Mouse (Mus musculus) forebrain, embryonic 13.5 days (tissue): ENCODE results near the gene Clnk. TPM values are rescaled to one million over a fixed set of nuclear protein-coding genes. Genes with fewer than 3 reads are reported as not detected.

ENCODE experiments used
- ATAC-seq: fragments of 200-750 bp; cut with Nextera tagmentation; 2 replicates; pipeline ENCODE4 v1.8.0; 2017
- H3K27ac ChIP-seq: fragments of 300-500 bp; sonication (generic); 2 replicates; pipeline ENCODE4 v1.5.1; 2015; ENCODE audit warnings: inconsistent platforms, mild to moderate bottlenecking, moderate library complexity
- H3K27me3 ChIP-seq: fragments of 300-500 bp; sonication (generic); 2 replicates; pipeline ENCODE4 v1.6.1; 2015; ENCODE audit warnings: mild to moderate bottlenecking, inconsistent platforms
- H3K36me3 ChIP-seq: fragments of 300-500 bp; sonication (generic); 2 replicates; pipeline ENCODE4 v1.6.1; 2015; ENCODE audit warnings: mild to moderate bottlenecking, inconsistent platforms; ENCODE audit not compliant: poor library complexity, severe bottlenecking
- H3K4me1 ChIP-seq: fragments of 300-500 bp; sonication (generic); 2 replicates; pipeline ENCODE4 v1.6.1; 2015; ENCODE audit warnings: inconsistent platforms
- H3K4me2 ChIP-seq: fragments of 300-500 bp; sonication (generic); 2 replicates; pipeline ENCODE4 v1.6.1; 2015; ENCODE audit warnings: inconsistent platforms, mild to moderate bottlenecking, moderate library complexity
- H3K4me3 ChIP-seq: fragments of 300-500 bp; sonication (generic); 2 replicates; pipeline ENCODE4 v1.5.1; 2015; ENCODE audit warnings: mild to moderate bottlenecking, inconsistent platforms
- H3K9ac ChIP-seq: fragments of 300-500 bp; sonication (generic); 2 replicates; pipeline ENCODE4 v1.6.1; 2015; ENCODE audit warnings: mild to moderate bottlenecking, inconsistent platforms
- H3K9me3 ChIP-seq: fragments of 300-500 bp; sonication (generic); replicated peaks from 2 replicates; pipeline ENCODE4 v1.6.1; 2016; ENCODE audit warnings: inconsistent platforms
- WGBS: fragments of 180-500 bp; shearing (Covaris S2); methylation state at CpG from one replicate; pipeline ENCODE4 v1.1.7; 2015; 5-methylcytosine and 5-hydroxymethylcytosine counted together
- polyA plus RNA-seq: library from polyadenylated mRNA; unstranded; fragments of >200 nt; fragmentation: Nextera tagmentation; extraction: Ambion mirVana; gene quantifications from 2 replicates; pipeline ENCODE4 v1.2.1, GENCODE M21; 2015

Clnk gene
- polyA plus RNA-seq, 1 experiment from 2014 or later = 0.22 TPM

DNA sequence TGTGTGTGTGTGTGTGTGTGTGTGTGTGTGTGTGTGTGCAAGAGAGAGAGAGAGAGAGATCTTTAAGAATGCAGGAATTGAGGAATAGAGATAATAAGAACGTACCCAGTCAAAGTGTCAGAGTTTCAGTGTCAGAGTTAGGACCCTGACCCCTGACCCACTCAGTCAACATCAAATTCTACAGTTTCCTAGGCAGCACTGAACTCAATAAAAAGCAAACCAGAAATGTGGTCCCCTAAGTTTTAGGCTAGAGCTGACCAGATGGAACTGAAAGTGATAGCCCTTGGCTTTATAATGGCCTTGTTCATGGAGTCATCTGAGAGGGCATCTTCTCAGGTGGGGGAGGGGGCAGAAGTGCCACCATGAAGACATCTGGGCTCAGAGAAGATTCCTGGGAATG, 1.7 kb downstream of the Clnk start:
- no peak overlapping the region for H3K9ac ChIP-seq
- no peak overlapping the region for H3K27ac ChIP-seq
- no peaks in the 10 kb centered on the region for H3K9me3 ChIP-seq
- H3K36me3 ChIP-seq = no peaks in the 10 kb centered on the region
- ATAC-seq = no peak
- peaks cover 4% of the 10 kb centered on the region for H3K4me1 ChIP-seq
- H3K27me3 ChIP-seq = no peaks in the 10 kb centered on the region
- H3K4me2 ChIP-seq = no peak overlapping the region
- no peak overlapping the region for H3K4me3 ChIP-seq
- 56% methylated on average over 1 of the region's 1 CpGs for WGBS

DNA sequence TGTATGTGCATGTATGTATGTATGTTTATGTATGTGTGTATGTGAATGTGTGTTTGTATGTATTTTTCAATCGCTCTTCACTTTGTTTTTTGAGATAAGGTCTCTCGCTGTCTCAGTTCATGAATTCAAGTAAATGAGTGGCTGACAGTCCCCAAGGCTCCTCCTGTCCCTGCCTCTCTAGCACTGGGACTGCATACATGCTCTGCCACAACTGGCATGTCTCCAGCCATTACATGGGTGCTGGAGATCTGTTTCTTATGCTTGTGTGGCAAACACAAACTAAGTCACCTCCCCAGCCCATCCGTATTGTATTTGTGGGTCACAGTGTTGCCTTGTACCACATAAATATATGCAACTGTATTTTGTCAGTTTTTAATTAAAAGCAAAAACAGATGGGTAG, 3.7 kb downstream of the Clnk start:
- Histone ChIP-seq H3K4me2 (no peak overlapping the region), H3K9me3 (no peaks in the 10 kb centered on the region), H3K27ac (no peak overlapping the region), H3K4me1 (peaks cover 3% of the 10 kb centered on the region; the same call in 1 of the 2 replicates), H3K4me3 (no peak overlapping the region), H3K9ac (no peak overlapping the region), H3K36me3 (no peaks in the 10 kb centered on the region), H3K27me3 (no peaks in the 10 kb centered on the region)
- ATAC-seq = no peak
- WGBS = 92% methylated on average over 3 of the region's 3 CpGs

DNA sequence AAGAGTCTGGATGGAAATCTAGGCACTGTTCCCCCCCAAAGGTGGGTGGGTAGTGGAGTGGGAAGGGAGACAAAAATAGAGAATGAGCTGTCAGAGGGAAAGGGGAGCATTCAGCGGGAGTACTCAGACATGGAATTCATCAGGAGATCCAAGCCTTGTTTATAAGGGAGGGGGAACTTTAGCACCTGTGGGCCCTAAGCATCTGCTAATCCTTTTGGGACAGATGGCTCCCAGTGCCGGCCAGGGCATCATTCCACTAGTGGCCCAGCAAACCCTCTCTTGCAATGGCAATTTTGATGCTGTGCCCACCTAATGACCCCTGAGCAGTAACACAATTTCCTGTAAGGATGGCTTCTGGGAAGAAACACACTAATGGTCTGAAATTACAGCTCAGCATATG, 5.0 kb downstream of the Clnk start:
- Histone ChIP-seq H3K4me3 (no peak overlapping the region), H3K4me2 (no peak overlapping the region), H3K27ac (no peak overlapping the region), H3K9me3 (no peaks in the 10 kb centered on the region), H3K27me3 (no peaks in the 10 kb centered on the region), H3K4me1 (peaks cover 3% of the 10 kb centered on the region; the same call in 1 of the 2 replicates), H3K36me3 (no peaks in the 10 kb centered on the region), H3K9ac (no peak overlapping the region)
- 62% methylated on average over 2 of the region's 2 CpGs for WGBS
- ATAC-seq = 0 out of 2 replicates have a peak, but pooled peaks have one; percentile 14

DNA sequence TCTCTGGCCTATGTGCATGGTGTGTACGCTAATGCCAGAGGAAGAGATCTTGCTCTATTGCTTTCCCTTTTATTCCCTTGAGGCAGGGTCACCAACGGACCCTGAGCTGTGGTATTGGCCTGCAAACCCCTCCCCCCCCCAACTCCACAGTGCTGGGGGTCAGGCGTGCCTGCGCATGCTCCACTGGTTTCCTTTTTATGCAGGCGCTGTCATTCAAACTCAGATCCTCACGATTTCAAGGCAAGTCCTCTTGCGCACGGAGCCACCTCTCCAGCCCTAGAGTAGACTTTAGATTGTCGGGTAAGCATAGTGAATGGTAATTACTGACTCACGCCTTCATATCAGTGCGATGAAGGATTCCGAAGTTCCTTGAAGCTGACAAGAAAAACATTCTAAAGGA, 6.1 kb downstream of the Clnk start:
- H3K4me3 ChIP-seq = no peak overlapping the region
- H3K27me3 ChIP-seq = no peaks in the 10 kb centered on the region
- no peak overlapping the region for H3K9ac ChIP-seq
- H3K4me2 ChIP-seq = no peak overlapping the region
- no peaks in the 10 kb centered on the region for H3K36me3 ChIP-seq
- 54% methylated on average over 12 of the region's 12 CpGs for WGBS
- no peak overlapping the region for H3K27ac ChIP-seq
- ATAC-seq = no peak
- no peaks in the 10 kb centered on the region for H3K9me3 ChIP-seq
- H3K4me1 ChIP-seq = peaks cover 2% of the 10 kb centered on the region; the same call in 1 of the 2 replicates

DNA sequence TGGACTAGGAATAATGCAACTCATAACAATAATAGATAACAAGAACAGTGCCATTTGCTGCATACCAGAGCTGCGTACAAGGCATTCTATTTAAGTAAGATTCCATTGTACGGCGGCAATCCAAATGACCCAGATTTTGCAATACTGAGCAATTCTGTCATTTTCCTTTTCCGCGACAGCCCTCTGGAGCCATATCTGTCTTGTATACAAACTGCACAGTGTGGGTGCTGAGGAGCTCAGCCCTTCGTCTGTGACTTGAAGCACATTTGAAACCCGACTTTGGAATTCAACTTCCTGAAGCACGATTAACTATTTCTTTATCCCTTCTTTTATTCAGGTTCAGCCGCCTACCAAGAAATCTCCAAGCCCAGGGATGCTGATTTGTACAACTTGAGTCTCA, 6.6 kb downstream of the Clnk start:
- Histone ChIP-seq H3K9ac (no peak overlapping the region), H3K9me3 (no peaks in the 10 kb centered on the region), H3K4me2 (no peak overlapping the region), H3K4me3 (no peak overlapping the region), H3K36me3 (no peaks in the 10 kb centered on the region), H3K4me1 (no peaks in the 10 kb centered on the region), H3K27ac (no peak overlapping the region), H3K27me3 (no peaks in the 10 kb centered on the region)
- ATAC-seq = no peak
- 74% methylated on average over 9 of the region's 9 CpGs for WGBS

DNA sequence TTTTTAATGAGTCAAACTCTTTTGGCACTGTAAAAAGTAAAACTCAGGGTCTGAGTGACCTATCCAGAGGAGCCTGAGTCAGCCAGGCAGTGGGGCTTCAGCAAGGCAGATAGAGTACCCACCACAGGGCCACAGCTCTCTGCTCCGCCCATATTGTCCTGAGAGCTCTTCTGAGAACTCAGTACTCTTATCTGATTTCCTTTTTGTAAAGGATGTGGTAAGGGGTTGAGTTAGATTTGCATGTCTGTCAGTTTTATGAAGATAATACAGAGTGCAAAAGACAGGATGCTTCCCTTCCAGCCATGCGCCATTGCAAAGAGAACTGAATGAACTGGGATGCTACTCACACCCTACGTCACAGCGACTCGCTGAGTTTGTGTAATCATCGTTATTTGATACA, 12.0 kb downstream of the Clnk start:
- Histone ChIP-seq H3K27ac (no peak overlapping the region), H3K4me3 (no peak overlapping the region), H3K36me3 (no peaks in the 10 kb centered on the region), H3K4me1 (peaks cover 8% of the 10 kb centered on the region; the same call in 1 of the 2 replicates), H3K4me2 (no peak overlapping the region), H3K9ac (no peak overlapping the region), H3K27me3 (no peaks in the 10 kb centered on the region), H3K9me3 (no peaks in the 10 kb centered on the region)
- no peak for ATAC-seq
- 90% methylated on average over 6 of the region's 6 CpGs for WGBS

DNA sequence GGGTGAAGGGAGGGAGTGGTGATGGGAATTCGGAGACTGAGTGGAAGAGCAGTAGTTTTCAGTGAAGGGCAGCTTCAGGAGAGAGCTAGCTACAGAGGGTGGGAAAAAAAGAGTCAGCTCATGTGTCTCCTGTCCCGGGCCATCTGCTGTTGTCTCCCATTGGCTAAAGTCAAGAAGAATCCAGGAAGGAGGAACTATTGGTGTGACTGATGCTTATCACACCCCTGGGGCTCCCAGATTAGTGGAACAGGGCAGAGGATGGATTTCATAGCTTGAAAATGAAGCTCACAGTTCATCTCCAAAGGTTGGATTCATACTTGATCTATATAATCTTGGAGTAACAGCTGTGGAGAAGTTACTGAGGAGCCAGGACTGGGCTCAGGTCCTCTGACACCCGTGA, 13.6 kb downstream of the Clnk start:
- H3K27ac ChIP-seq = no peak overlapping the region
- H3K4me3 ChIP-seq = no peak overlapping the region
- no peak overlapping the region for H3K4me2 ChIP-seq
- no peaks in the 10 kb centered on the region for H3K36me3 ChIP-seq
- 85% methylated on average over 3 of the region's 3 CpGs for WGBS
- H3K9me3 ChIP-seq = no peaks in the 10 kb centered on the region
- ATAC-seq = no peak
- H3K4me1 ChIP-seq = peaks cover 8% of the 10 kb centered on the region; the same call in 1 of the 2 replicates
- H3K9ac ChIP-seq = no peak overlapping the region
- H3K27me3 ChIP-seq = no peaks in the 10 kb centered on the region

DNA sequence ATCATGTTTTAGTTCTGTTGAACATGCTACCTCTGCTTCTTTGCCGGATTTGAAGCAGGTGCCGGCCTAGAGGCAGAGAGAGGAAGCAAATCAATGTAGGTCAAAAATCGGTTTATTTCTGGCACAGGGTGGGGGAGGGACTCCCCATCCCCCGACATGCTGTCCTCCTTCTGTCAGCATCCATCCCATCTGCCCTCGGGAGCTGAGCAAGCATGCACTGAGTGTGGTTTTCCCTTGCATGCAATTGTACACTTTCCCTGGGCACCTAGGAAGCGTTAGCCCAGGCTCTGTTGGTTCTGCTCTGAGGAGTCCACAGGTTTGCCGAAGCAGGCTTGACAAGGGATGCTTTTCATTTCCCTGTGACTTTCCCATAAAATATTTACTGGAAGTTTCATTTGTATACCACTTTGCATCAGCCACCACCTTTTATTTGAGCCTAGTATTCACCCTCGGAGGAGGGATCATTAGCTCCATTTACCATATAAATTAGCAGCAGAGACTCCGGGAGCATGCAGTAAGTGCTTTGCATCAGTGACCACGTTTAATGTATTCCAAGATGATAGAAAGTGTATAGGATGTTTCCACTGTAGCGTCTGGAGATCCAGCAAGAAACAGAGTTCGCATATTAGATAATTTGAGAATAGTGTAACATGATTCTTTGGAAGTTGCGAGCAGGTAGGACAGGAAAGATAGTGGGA, 14.2 kb downstream of the Clnk start:
- ATAC-seq = peak; percentile 36; the same call in 1 of the 2 replicates
- WGBS = 68% methylated on average over 13 of the region's 13 CpGs

DNA sequence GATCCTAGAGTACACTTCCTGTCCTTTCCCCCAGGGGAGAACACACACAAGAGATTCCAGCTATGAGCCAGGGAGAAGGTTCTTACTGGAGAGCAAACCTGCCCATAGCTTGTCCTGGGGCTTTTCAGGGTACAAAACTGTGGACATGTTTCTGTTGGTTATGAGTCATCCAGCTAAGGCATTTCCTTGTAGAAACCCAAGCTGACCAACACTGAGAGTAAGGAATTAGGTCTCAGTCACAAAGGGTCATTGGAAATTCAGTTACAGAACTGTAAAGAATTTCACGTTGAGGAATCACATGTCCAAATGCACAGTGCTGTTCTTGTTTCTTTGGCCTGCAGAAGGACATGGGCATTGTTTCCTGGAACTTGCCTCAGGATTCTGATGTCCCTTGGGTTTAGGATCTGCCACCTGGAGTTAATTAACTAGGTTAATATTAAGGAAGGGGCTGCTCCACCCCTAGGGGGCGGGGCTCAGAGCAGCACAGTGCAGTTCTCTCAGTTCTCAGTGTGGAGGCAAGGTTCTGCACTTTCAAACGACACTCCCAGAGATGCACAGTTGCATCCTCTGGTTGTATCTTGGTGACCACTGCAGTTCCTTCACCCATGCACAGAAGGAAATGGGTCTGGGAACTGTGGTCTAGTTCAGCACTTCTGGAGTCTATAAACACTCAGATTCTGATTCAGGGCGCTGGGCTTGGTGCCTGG, 18.4 kb downstream of the Clnk start:
- no peak overlapping the region for H3K4me3 ChIP-seq
- H3K9me3 ChIP-seq = no peaks in the 10 kb centered on the region
- H3K36me3 ChIP-seq = no peaks in the 10 kb centered on the region
- no peak for ATAC-seq
- peaks cover 8% of the 10 kb centered on the region; the same call in 1 of the 2 replicates for H3K4me1 ChIP-seq
- no peaks in the 10 kb centered on the region for H3K27me3 ChIP-seq
- H3K4me2 ChIP-seq = no peak overlapping the region
- 58% methylated on average over 4 of the region's 4 CpGs for WGBS
- no peak overlapping the region for H3K9ac ChIP-seq
- H3K27ac ChIP-seq = no peak overlapping the region

More for the DNA sequence above, 14.2 kb downstream of the Clnk start:
- Histone ChIP-seq H3K9ac (no peak overlapping the region), H3K27me3 (no peaks in the 10 kb centered on the region), H3K9me3 (no peaks in the 10 kb centered on the region), H3K27ac (no peak overlapping the region), H3K36me3 (no peaks in the 10 kb centered on the region), H3K4me1 (peaks cover 8% of the 10 kb centered on the region; the same call in 1 of the 2 replicates), H3K4me3 (no peak overlapping the region), H3K4me2 (no peak overlapping the region)

DNA sequence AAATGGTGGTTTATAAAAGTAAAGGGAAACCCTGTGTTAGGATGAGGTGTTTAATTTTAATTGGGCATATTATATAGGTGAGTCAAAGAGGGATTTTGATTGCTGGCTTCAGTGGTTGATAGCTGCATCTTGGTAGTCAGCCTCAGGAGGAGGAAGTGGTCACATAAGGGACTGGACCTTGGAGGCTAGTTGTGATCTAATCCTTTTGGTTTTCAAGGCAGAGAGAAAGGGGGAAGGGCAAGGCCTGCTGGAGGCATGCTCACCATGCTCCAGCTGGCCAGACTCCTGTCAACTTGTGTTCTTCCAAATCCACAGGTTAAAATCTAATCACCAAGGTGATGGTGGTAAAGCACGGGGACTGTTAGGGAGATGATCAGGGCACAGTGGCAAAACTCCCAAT, 19.0 kb downstream of the Clnk start:
- 96% methylated on average over 1 of the region's 1 CpGs for WGBS

DNA sequence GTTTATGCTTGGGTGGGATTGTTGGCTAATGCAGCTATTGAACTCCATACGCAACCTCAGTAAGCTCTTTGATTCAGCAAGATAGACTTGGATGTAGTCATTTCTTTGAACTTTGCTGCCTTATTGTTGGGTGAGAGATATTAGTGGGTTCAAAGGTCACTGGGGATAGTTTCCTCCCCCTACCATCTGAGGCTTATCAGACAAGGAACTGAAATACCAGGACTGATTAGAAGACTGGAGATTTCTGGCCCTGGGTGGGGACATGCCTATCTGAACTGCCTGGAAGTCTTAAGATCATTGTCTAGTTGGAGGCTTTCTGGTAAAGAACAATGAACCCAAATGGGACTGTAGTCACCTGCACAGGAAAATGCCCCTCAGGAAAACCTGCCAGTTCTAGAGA, 26.4 kb downstream of the Clnk start:
- H3K27me3 ChIP-seq = no peaks in the 10 kb centered on the region
- no peak for ATAC-seq
- no peaks in the 10 kb centered on the region for H3K4me1 ChIP-seq
- H3K4me2 ChIP-seq = no peak overlapping the region
- no peak overlapping the region for H3K27ac ChIP-seq
- no peaks in the 10 kb centered on the region for H3K36me3 ChIP-seq
- H3K9ac ChIP-seq = no peak overlapping the region
- WGBS = 76% methylated on average over 1 of the region's 1 CpGs
- no peak overlapping the region for H3K4me3 ChIP-seq
- no peaks in the 10 kb centered on the region for H3K9me3 ChIP-seq

More for the DNA sequence above, 19.0 kb downstream of the Clnk start:
- Histone ChIP-seq H3K36me3 (no peaks in the 10 kb centered on the region), H3K4me2 (no peak overlapping the region), H3K4me1 (peaks cover 6% of the 10 kb centered on the region; the same call in 1 of the 2 replicates), H3K9ac (no peak overlapping the region), H3K27me3 (no peaks in the 10 kb centered on the region), H3K9me3 (no peaks in the 10 kb centered on the region), H3K4me3 (no peak overlapping the region), H3K27ac (no peak overlapping the region)
- no peak for ATAC-seq

DNA sequence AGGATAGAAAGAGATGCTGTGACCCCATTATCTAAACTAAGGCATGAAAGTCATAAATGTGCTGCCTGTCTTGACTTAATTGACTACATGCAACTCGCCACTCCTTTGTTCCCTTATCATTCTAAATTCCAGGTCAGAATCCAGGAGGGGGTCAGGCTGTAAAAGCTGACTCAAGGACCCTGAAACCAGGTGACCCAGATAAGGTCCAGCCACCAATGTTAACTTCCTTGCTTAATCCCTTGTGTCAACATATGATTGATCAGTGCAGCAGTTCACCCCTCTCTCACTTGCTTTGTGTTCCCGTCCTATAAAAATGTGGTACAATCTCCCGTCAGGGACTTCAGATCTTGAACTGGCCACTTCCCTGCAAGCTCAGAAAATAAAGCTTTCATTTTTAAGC, 31.1 kb downstream of the Clnk start:
- Histone ChIP-seq H3K9ac (no peak overlapping the region), H3K27me3 (no peaks in the 10 kb centered on the region), H3K4me1 (no peaks in the 10 kb centered on the region), H3K4me2 (no peak overlapping the region), H3K36me3 (no peaks in the 10 kb centered on the region), H3K4me3 (no peak overlapping the region), H3K9me3 (no peaks in the 10 kb centered on the region), H3K27ac (no peak overlapping the region)
- ATAC-seq = no peak
- 62% methylated on average over 3 of the region's 3 CpGs for WGBS
